Mouse (Mus musculus) heart, adult 2 months (tissue): ENCODE data around the gene Pkp4. TPM values are rescaled to one million over a fixed set of nuclear protein-coding genes. Genes with fewer than 3 reads are reported as not detected.

Experiments used
- DNase-seq, 2 experiments: peaks; one replicate each; pipeline ENCODE4 v3.0.0; 2021
- H3K27ac ChIP-seq: fragments of 200-600 bp; 2 replicates; pipeline ENCODE4 v1.8.1; 2022
- H3K27me3 ChIP-seq: fragments of 200-500 bp; 2 replicates; pipeline ENCODE4 v1.6.1; 2012; ENCODE audit warnings: mild to moderate bottlenecking, low read length, inconsistent platforms, mixed read lengths; ENCODE audit not compliant: control insufficient read depth, insufficient read depth
- H3K36me3 ChIP-seq: fragments of 200-500 bp; 2 replicates; pipeline ENCODE4 v1.6.1; 2012; ENCODE audit warnings: low read length, inconsistent platforms; ENCODE audit not compliant: control insufficient read depth, insufficient read depth
- H3K4me1 ChIP-seq: fragments of 200-500 bp; 2 replicates; pipeline ENCODE4 v1.6.1; 2011; ENCODE audit warnings: low read length; ENCODE audit not compliant: control insufficient read depth, insufficient read depth
- H3K4me3 ChIP-seq: fragments of 200-600 bp; 2 replicates; pipeline ENCODE4 v1.8.1; 2022
- H3K79me2 ChIP-seq: fragments of 200-500 bp; replicated peaks from 2 replicates; pipeline ENCODE4 v1.6.1; 2012; ENCODE audit warnings: mild to moderate bottlenecking, inconsistent platforms, low read length, moderate library complexity, mixed read lengths; ENCODE audit not compliant: control insufficient read depth, insufficient read depth
- H3K9ac ChIP-seq: fragments of 200-500 bp; 2 replicates; pipeline ENCODE4 v1.6.1; 2012; ENCODE audit warnings: low read depth, mild to moderate bottlenecking, control low read depth, inconsistent platforms, low read length, mixed read lengths
- CTCF ChIP-seq: fragments of 200-600 bp; IDR thresholded peaks from 2 replicates; pipeline ENCODE4 v1.8.1; 2022; ENCODE audit warnings: antibody characterized with exemption, mild to moderate bottlenecking, moderate library complexity
- EP300 ChIP-seq: fragments of 200-500 bp; IDR thresholded peaks from 2 replicates; pipeline ENCODE4 v1.6.1; 2011; ENCODE audit warnings: low read depth, low read length, control low read depth; ENCODE audit not compliant: insufficient read depth
- POLR2A ChIP-seq: fragments of 200-500 bp; IDR thresholded peaks from 2 replicates; pipeline ENCODE4 v1.6.1; 2011; ENCODE audit warnings: mild to moderate bottlenecking, low read depth, low read length, control low read depth; ENCODE audit not compliant: insufficient read depth
- WGBS: fragments of 180-500 bp; shearing (Covaris S2); methylation state at CpG from one replicate; pipeline ENCODE4 v1.1.7; 2018; 5-methylcytosine and 5-hydroxymethylcytosine counted together
- intact Hi-C: fragments of 180-260 bp; cut with DNase I; formaldehyde crosslinking; loops from one replicate; pipeline ENCODE4 v1.15.1; 2025
- polyA plus RNA-seq: library from polyadenylated mRNA; depleted of rRNA; stranded (reverse); fragments of >200 nt; gene quantifications from 2 replicates; pipeline ENCODE4 v1.2.3, GENCODE M21; 2012
- total RNA-seq, 2 experiments: library from RNA; stranded (reverse); gene quantifications; 2 replicates each; pipeline ENCODE4 v1.2.3; 2021

Gene Pkp4
- total and polyA plus RNA-seq, 3 experiments = 61.5 to 174 (median 152) TPM

DNA sequence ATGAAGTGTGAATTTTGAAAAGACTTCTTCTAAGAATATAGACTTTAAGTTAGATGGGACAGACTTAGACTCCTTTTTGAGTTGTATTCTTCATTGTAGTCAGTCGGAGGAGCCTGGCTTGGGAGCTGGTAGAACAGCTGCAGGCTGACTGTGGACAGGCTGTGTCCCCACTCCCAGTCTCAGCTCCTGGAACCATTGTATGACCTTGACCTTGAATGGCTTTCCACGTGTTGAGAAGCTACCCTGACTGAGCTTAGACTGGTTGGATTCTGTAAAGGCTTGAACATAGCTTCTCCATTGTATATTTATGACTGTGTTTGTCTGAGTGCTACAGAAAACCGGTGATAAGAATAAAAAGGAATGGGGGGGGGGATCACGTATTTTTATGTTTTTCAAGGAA, 36.5 kb downstream of the Pkp4 start:
- intact Hi-C loops = no loop called here
- peaks cover 7% of the 10 kb centered on the region for H3K4me1 ChIP-seq

GRCm38 (mm10) chr2:59199476-59199976, 38.9 kb downstream of the Pkp4 start:
- Histone ChIP-seq H3K36me3 (peaks cover 9% of the 10 kb centered on the region; the same call in 1 of the 2 replicates), H3K9ac (no peak overlapping the region), H3K4me3 (no peak overlapping the region), H3K27me3 (no peaks in the 10 kb centered on the region), H3K27ac (no peak overlapping the region), H3K79me2 (peaks cover 6% of the 10 kb centered on the region), H3K4me1 (peaks cover 14% of the 10 kb centered on the region)
- no peak for DNase-seq
- intact Hi-C loops = no loop called here
- TF ChIP-seq CTCF = no peak
- TF ChIP-seq POLR2A = no peak
- TF ChIP-seq EP300 = no peak
- 80% methylated on average over 5 of the region's 5 CpGs for WGBS

More for the DNA sequence above, 36.5 kb downstream of the Pkp4 start:
- Histone ChIP-seq H3K27me3 (no peaks in the 10 kb centered on the region), H3K36me3 (peaks cover 10% of the 10 kb centered on the region; the same call in 1 of the 2 replicates), H3K9ac (no peak overlapping the region), H3K4me3 (no peak overlapping the region), H3K27ac (no peak overlapping the region), H3K79me2 (peaks cover 8% of the 10 kb centered on the region)
- no peak for DNase-seq
- TF ChIP-seq CTCF (no peak), POLR2A (no peak)
- 76% methylated on average over 4 of the region's 4 CpGs for WGBS

- Histone ChIP-seq H3K9ac (no peak overlapping the region), H3K27ac (no peak overlapping the region), H3K4me3 (no peak overlapping the region), H3K4me1 (peaks cover 14% of the 10 kb centered on the region), H3K79me2 (peaks cover 6% of the 10 kb centered on the region), H3K27me3 (no peaks in the 10 kb centered on the region), H3K36me3 (peaks cover 6% of the 10 kb centered on the region; the same call in 1 of the 2 replicates)
- DNase-seq = no peak
- 89% methylated on average over 3 of the region's 3 CpGs for WGBS
- TF ChIP-seq CTCF = no peak
- TF ChIP-seq POLR2A = no peak
- no peak for TF ChIP-seq EP300
- intact Hi-C loops = no loop called here
Observed at GRCm38 (mm10) chr2:59200511-59200910, 39.9 kb downstream of the Pkp4 start.

GRCm38 (mm10) chr2:59202930-59203329, 42.3 kb downstream of the Pkp4 start:
- no peak for TF ChIP-seq CTCF
- TF ChIP-seq POLR2A = no peak
- TF ChIP-seq EP300 = no peak
- H3K36me3 ChIP-seq = peaks cover 2% of the 10 kb centered on the region; the same call in 1 of the 2 replicates
- H3K9ac ChIP-seq = no peak overlapping the region
- no peak overlapping the region for H3K4me3 ChIP-seq
- 28% methylated on average over 5 of the region's 5 CpGs for WGBS
- intact Hi-C loops = no loop called here
- no peak for DNase-seq
- H3K27ac ChIP-seq = no peak overlapping the region
- no peaks in the 10 kb centered on the region for H3K27me3 ChIP-seq
- peaks cover 21% of the 10 kb centered on the region for H3K4me1 ChIP-seq
- peaks cover 6% of the 10 kb centered on the region; the same call in 1 of the 2 replicates for H3K79me2 ChIP-seq

GRCm38 (mm10) chr2:59203627-59204425, 43.2 kb downstream of the Pkp4 start:
- intact Hi-C loops = no loop called here
- 68% methylated on average over 3 of the region's 3 CpGs for WGBS
- H3K27ac ChIP-seq = no peak overlapping the region

DNA sequence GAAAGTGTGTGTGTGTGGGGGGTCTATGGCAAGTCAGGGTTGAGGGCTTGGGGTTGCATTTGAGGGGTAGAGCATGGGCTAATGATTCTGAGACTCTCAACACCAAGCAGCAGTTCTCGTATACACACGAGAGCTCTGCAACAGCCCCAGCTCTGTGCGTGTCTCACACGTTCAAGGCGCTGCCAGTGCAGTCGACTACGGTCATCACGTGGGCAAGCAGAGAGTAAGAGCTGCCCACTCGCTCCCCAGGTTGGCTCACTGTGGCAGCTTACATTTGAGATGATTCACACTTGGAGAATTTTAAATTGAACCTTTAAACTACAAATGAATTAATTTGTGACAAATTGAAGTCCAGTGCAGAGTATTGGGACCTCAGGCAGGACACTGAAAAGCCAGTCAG, 44.4 kb downstream of the Pkp4 start:
- H3K4me1 ChIP-seq = peaks cover 21% of the 10 kb centered on the region
- H3K27me3 ChIP-seq = no peaks in the 10 kb centered on the region
- intact Hi-C loops = loop anchor here (5.0 kb wide), 1 partner anchor 43 kb away; the partner anchor contains the start of genes Ccdc148 and Pkp4
- DNase-seq = no peak
- TF ChIP-seq POLR2A (no peak), EP300 (no peak), CTCF (no peak)
- no peak overlapping the region for H3K9ac ChIP-seq
- peaks cover 5% of the 10 kb centered on the region; the same call in 1 of the 2 replicates for H3K79me2 ChIP-seq
- no peak overlapping the region for H3K4me3 ChIP-seq
- H3K27ac ChIP-seq = no peak overlapping the region
- peaks cover 4% of the 10 kb centered on the region; the same call in 1 of the 2 replicates for H3K36me3 ChIP-seq
- WGBS = 95% methylated on average over 9 of the region's 9 CpGs

More at GRCm38 (mm10) chr2:59203627-59204425, 43.2 kb downstream of the Pkp4 start:
- H3K27me3 ChIP-seq = no peaks in the 10 kb centered on the region
- H3K79me2 ChIP-seq = peaks cover 5% of the 10 kb centered on the region; the same call in 1 of the 2 replicates
- DNase-seq = no peak
- peaks cover 21% of the 10 kb centered on the region for H3K4me1 ChIP-seq
- no peak for TF ChIP-seq EP300
- TF ChIP-seq CTCF = no peak
- TF ChIP-seq POLR2A = no peak
- peaks cover 4% of the 10 kb centered on the region; the same call in 1 of the 2 replicates for H3K36me3 ChIP-seq
- no peak overlapping the region for H3K9ac ChIP-seq
- no peak overlapping the region for H3K4me3 ChIP-seq
